Mouse (Mus musculus) midbrain, embryonic 10.5 days (tissue): ENCODE data around the gene Syt2. TPM values are rescaled to one million over a fixed set of nuclear protein-coding genes. Genes with fewer than 3 reads are reported as not detected.

Experiments
- DNase-seq: peaks from one replicate; pipeline ENCODE4 v3.0.0-alpha.2; 2017; ENCODE audit warnings: low spot score
- H3K27ac ChIP-seq: fragments of 300-500 bp; sonication (generic); replicated peaks from 2 replicates; pipeline ENCODE4 v1.5.1; 2016; ENCODE audit warnings: mild to moderate bottlenecking
- H3K27me3 ChIP-seq: fragments of 300-500 bp; sonication (generic); 2 replicates; pipeline ENCODE4 v1.6.1; 2016; ENCODE audit warnings: low read depth, mild to moderate bottlenecking; ENCODE audit not compliant: poor library complexity, severe bottlenecking
- H3K36me3 ChIP-seq: fragments of 300-500 bp; sonication (generic); 2 replicates; pipeline ENCODE4 v1.6.1; 2016; ENCODE audit warnings: mild to moderate bottlenecking, moderate library complexity
- H3K4me1 ChIP-seq: fragments of 300-500 bp; sonication (generic); 2 replicates; pipeline ENCODE4 v1.6.1; 2016
- H3K4me3 ChIP-seq: fragments of 300-500 bp; sonication (generic); 2 replicates; pipeline ENCODE4 v1.5.1; 2016; ENCODE audit warnings: mild to moderate bottlenecking, moderate library complexity
- H3K9me3 ChIP-seq: fragments of 300-500 bp; sonication (generic); replicated peaks from 2 replicates; pipeline ENCODE4 v1.6.1; 2016; ENCODE audit warnings: mild to moderate bottlenecking
- WGBS: fragments of 180-500 bp; shearing (Covaris S2); methylation state at CpG from one replicate; pipeline ENCODE4 v1.1.7; 2016; 5-methylcytosine and 5-hydroxymethylcytosine counted together
- polyA plus RNA-seq: library from polyadenylated mRNA; unstranded; fragments of >200 nt; fragmentation: Nextera tagmentation; extraction: Ambion mirVana; gene quantifications from 2 replicates; pipeline ENCODE4 v1.2.1, GENCODE M21; 2016

Syt2 gene
- 2.7 TPM in 2 replicates for polyA plus RNA-seq

GRCm38 (mm10) chr1:134646261-134646962 lies at the start of gene Syt2:
Gene Syt2, plus strand, starts transcription at chr1:134646677.
- Histone ChIP-seq H3K27me3 (peaks cover 98% of the 10 kb centered on the region), H3K9me3 (no peaks in the 10 kb centered on the region), H3K27ac (peak within 1 kb of the TSS; percentile 33; the same call in 1 of the 2 replicates), H3K4me1 (peaks cover 50% of the 10 kb centered on the region), H3K36me3 (no peaks in the 10 kb centered on the region), H3K4me3 (peak within 1 kb of the TSS; percentile 62)
- under 1% methylated on average over 63 of the region's 63 CpGs for WGBS
- peak; percentile 73 for DNase-seq

GRCm38 (mm10) chr1:134597339-134598054 lies 49.0 kb upstream of the Syt2 start:
- peaks cover 98% of the 10 kb centered on the region for H3K36me3 ChIP-seq

GRCm38 (mm10) chr1:134604086-134604485 lies 42.4 kb upstream of the Syt2 start:
- peaks cover 97% of the 10 kb centered on the region for H3K36me3 ChIP-seq
- 100% methylated on average over 2 of the region's 2 CpGs for WGBS
- DNase-seq = no peak

More at GRCm38 (mm10) chr1:134597339-134598054, 49.0 kb upstream of the Syt2 start:
- H3K4me3 ChIP-seq = no peak overlapping the region
- H3K9me3 ChIP-seq = no peaks in the 10 kb centered on the region
- H3K27me3 ChIP-seq = no peaks in the 10 kb centered on the region
- DNase-seq = no peak
- no peaks in the 10 kb centered on the region for H3K4me1 ChIP-seq
- 89% methylated on average over 9 of the region's 9 CpGs for WGBS
- no peak overlapping the region for H3K27ac ChIP-seq

GRCm38 (mm10) chr1:134605670-134606069 lies 40.8 kb upstream of the Syt2 start:
- Histone ChIP-seq H3K4me3 (no peak overlapping the region), H3K27me3 (no peaks in the 10 kb centered on the region), H3K9me3 (no peaks in the 10 kb centered on the region), H3K36me3 (peaks cover 97% of the 10 kb centered on the region), H3K4me1 (no peaks in the 10 kb centered on the region), H3K27ac (no peak overlapping the region)
- no peak for DNase-seq
- WGBS = 94% methylated on average over 8 of the region's 8 CpGs

More at GRCm38 (mm10) chr1:134604086-134604485, 42.4 kb upstream of the Syt2 start:
- no peak overlapping the region for H3K27ac ChIP-seq
- no peak overlapping the region for H3K4me3 ChIP-seq
- no peaks in the 10 kb centered on the region for H3K9me3 ChIP-seq
- no peaks in the 10 kb centered on the region for H3K4me1 ChIP-seq
- H3K27me3 ChIP-seq = no peaks in the 10 kb centered on the region

- no peak for DNase-seq
- no peaks in the 10 kb centered on the region for H3K9me3 ChIP-seq
- no peak overlapping the region for H3K27ac ChIP-seq
- H3K27me3 ChIP-seq = no peaks in the 10 kb centered on the region
- H3K36me3 ChIP-seq = peaks cover 97% of the 10 kb centered on the region
- H3K4me3 ChIP-seq = no peak overlapping the region
- 97% methylated on average over 2 of the region's 2 CpGs for WGBS
- H3K4me1 ChIP-seq = no peaks in the 10 kb centered on the region
These were observed 40.1 kb upstream of the Syt2 start for GRCm38 (mm10) chr1:134606381-134606780.

- Histone ChIP-seq H3K27ac (no peak overlapping the region), H3K36me3 (peaks cover 97% of the 10 kb centered on the region), H3K4me3 (no peak overlapping the region), H3K4me1 (no peaks in the 10 kb centered on the region), H3K9me3 (no peaks in the 10 kb centered on the region), H3K27me3 (no peaks in the 10 kb centered on the region)
- DNase-seq = no peak
- WGBS = 92% methylated on average over 1 of the region's 1 CpGs
These were observed 39.2 kb upstream of the Syt2 start for GRCm38 (mm10) chr1:134607279-134607678.

GRCm38 (mm10) chr1:134609172-134609571 lies 37.3 kb upstream of the Syt2 start:
- Histone ChIP-seq H3K27ac (no peak overlapping the region), H3K4me1 (no peaks in the 10 kb centered on the region), H3K27me3 (no peaks in the 10 kb centered on the region), H3K4me3 (no peak overlapping the region), H3K36me3 (peaks cover 99% of the 10 kb centered on the region), H3K9me3 (no peaks in the 10 kb centered on the region)
- 71% methylated on average over 4 of the region's 4 CpGs for WGBS
- DNase-seq = no peak

GRCm38 (mm10) chr1:134614554-134614953 lies 31.9 kb upstream of the Syt2 start:
- peaks cover 99% of the 10 kb centered on the region for H3K36me3 ChIP-seq

GRCm38 (mm10) chr1:134614988-134615387 lies 31.5 kb upstream of the Syt2 start:
- WGBS = 98% methylated on average over 2 of the region's 2 CpGs
- H3K36me3 ChIP-seq = peaks cover 99% of the 10 kb centered on the region
- no peak overlapping the region for H3K27ac ChIP-seq
- no peaks in the 10 kb centered on the region for H3K9me3 ChIP-seq
- H3K4me1 ChIP-seq = no peaks in the 10 kb centered on the region
- no peaks in the 10 kb centered on the region for H3K27me3 ChIP-seq
- no peak for DNase-seq
- no peak overlapping the region for H3K4me3 ChIP-seq

More at GRCm38 (mm10) chr1:134614554-134614953, 31.9 kb upstream of the Syt2 start:
- WGBS = 92% methylated on average over 5 of the region's 5 CpGs
- no peak for DNase-seq
- Histone ChIP-seq H3K9me3 (no peaks in the 10 kb centered on the region), H3K27me3 (no peaks in the 10 kb centered on the region), H3K27ac (no peak overlapping the region), H3K4me3 (no peak overlapping the region), H3K4me1 (no peaks in the 10 kb centered on the region)

- no peaks in the 10 kb centered on the region for H3K27me3 ChIP-seq
- H3K4me3 ChIP-seq = no peak overlapping the region
- no peak overlapping the region for H3K27ac ChIP-seq
- WGBS = 89% methylated on average over 9 of the region's 9 CpGs
- peaks cover 100% of the 10 kb centered on the region for H3K36me3 ChIP-seq
- DNase-seq = no peak
- H3K9me3 ChIP-seq = no peaks in the 10 kb centered on the region
- no peaks in the 10 kb centered on the region for H3K4me1 ChIP-seq
These were observed 28.8 kb upstream of the Syt2 start for GRCm38 (mm10) chr1:134617656-134618055.

- Histone ChIP-seq H3K9me3 (no peaks in the 10 kb centered on the region), H3K4me1 (no peaks in the 10 kb centered on the region), H3K4me3 (no peak overlapping the region), H3K27ac (no peak overlapping the region), H3K27me3 (no peaks in the 10 kb centered on the region), H3K36me3 (peaks cover 100% of the 10 kb centered on the region)
- WGBS = 92% methylated on average over 4 of the region's 4 CpGs
- no peak for DNase-seq
These were observed 21.2 kb upstream of the Syt2 start for GRCm38 (mm10) chr1:134625325-134625724.

- no peak overlapping the region for H3K27ac ChIP-seq
- H3K36me3 ChIP-seq = peaks cover 100% of the 10 kb centered on the region
- H3K4me1 ChIP-seq = no peaks in the 10 kb centered on the region
- 94% methylated on average over 10 of the region's 10 CpGs for WGBS
- no peak for DNase-seq
- H3K4me3 ChIP-seq = no peak overlapping the region
- no peaks in the 10 kb centered on the region for H3K9me3 ChIP-seq
- H3K27me3 ChIP-seq = no peaks in the 10 kb centered on the region
These were observed 17.0 kb upstream of the Syt2 start for GRCm38 (mm10) chr1:134629455-134629854.

GRCm38 (mm10) chr1:134634296-134634695 lies 12.2 kb upstream of the Syt2 start:
- no peaks in the 10 kb centered on the region for H3K27me3 ChIP-seq
- H3K36me3 ChIP-seq = peaks cover 58% of the 10 kb centered on the region
- H3K4me3 ChIP-seq = no peak overlapping the region
- H3K27ac ChIP-seq = no peak overlapping the region
- DNase-seq = no peak
- H3K4me1 ChIP-seq = peaks cover 14% of the 10 kb centered on the region; the same call in 1 of the 2 replicates
- WGBS = 88% methylated on average over 7 of the region's 7 CpGs
- H3K9me3 ChIP-seq = no peaks in the 10 kb centered on the region
